Mouse (Mus musculus) layer of hippocampus, adult 18-20 months (tissue): ENCODE results near the gene Nyx. TPM values are rescaled to one million over a fixed set of nuclear protein-coding genes. Genes with fewer than 3 reads are reported as not detected.

Source experiments
- DNase-seq, 2 experiments: peaks; one replicate each; pipeline ENCODE4 v3.0.0; 2022; ENCODE audit warnings: low spot score in 2 of 2
- total RNA-seq, 2 experiments: library from RNA; stranded (reverse); gene quantifications; 2 replicates each; pipeline ENCODE4 v1.2.3; 2021

The Nyx gene
- total RNA-seq, 2 experiments from 2014 or later = 0.62 to 0.76 TPM

DNA sequence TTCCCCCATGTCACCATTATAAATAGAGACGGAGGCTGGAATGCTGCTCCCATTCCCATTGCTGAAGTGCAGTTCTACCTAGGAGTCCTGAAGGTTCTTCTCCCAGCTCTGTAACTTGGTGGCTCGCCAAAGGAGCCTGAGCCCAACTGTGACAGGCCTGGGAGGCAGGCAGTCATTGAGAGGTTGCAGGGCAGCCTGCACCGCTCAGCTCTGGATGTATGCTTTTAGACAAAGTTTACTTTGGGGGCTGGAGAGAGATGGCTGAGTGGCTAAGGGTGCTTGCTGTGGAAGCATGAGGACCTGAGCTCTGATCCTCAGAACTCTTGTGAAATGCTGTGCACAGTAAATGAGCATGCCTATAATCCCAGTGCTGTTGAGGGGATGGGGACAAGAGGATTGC, 25.0 kb downstream of the Nyx start:
- DNase-seq = no peak

GRCm38 (mm10) chrX:13492922-13493321, 27.0 kb downstream of the Nyx start:
- DNase-seq = no peak

GRCm38 (mm10) chrX:13494892-13495703, 29.2 kb downstream of the Nyx start:
- no peak for DNase-seq

DNA sequence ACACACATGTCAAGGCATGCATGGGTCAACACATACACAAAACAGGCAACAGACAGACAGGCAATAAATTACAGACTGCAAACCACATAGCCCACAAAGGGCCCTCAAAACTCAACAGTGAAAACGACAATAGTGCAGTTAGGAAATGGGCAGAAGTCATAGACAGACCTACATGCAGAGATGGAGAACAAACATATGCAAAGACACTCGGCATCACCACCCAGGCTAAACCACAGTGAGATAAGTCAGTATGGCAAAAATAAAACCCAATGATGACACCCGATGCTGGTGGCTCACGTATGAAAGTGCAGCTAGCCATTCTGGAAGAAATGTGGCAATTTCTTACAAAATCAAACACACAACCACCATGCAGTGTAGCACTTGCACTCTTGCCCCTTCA, 34.4 kb downstream of the Nyx start:
- no peak for DNase-seq

DNA sequence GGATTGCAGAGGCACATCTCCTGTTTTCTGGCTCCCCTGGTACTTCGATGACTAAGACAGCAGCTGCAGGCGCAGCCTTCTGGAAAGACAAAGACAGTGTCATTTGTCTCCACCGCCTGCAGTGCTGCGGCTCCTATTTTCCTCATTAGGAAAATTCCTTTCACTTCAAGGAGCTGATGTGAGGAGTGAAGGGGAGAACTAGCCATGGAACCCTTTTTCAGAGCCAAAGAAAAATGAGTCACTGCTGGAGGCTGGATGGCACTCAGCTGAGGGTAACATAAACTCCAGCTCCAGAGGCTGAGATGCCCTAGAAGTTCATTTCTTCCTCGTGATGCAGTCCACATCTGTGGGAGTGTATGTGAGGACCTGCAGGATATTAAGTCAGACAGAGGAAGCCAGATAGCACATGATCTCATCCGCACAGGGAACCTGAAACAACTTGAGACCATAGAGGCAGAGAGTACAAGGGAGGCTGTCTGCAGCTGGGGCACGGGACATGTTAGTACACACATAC, 37.0 kb downstream of the Nyx start:
- DNase-seq = peak in 1 of 2 experiments; percentile 13

DNA sequence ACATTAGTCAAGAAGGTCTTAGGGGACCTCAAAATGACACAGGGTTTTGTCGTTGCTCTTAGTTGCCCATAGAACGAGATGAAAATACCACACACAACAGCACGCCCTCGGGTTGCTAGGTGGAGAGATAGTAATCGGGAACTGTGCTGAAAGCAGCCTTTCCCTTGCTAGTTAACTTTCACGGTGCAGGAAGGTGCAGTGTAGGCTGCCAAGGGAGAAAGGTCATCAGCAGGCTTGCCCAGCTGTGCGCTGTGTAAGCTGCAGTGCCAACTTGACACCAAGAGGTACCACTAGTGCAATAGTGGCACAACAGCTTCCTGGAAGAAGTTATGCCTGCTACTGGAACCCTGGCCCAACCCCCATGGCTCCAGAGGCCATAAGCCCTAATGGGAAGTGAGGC, 38.5 kb downstream of the Nyx start:
- no peak for DNase-seq

- no peak for DNase-seq
These were observed 40.5 kb downstream of the Nyx start for GRCm38 (mm10) chrX:13506376-13506775.

DNA sequence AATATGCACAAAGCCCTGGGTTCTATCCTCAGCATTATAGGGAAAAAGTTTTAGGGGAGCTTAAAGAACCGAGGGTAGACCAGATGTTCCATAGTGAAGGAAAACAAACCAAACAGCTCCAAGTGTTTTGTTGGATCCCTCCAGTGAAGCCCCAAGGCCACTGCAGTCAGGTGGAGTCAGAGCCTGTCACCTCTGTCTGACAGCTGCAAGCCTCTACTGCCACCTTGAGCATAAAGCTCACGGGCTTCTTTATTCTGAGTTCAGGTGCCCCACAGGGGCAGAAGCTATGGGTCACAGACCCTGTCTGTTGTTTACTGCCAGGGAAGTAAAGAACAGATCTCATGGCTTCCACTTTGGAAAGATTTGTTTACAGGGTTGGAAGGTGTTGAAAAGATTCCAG, 47.2 kb downstream of the Nyx start:
- no peak for DNase-seq

GRCm38 (mm10) chrX:13513864-13514263, 48.0 kb downstream of the Nyx start:
- no peak for DNase-seq

DNA sequence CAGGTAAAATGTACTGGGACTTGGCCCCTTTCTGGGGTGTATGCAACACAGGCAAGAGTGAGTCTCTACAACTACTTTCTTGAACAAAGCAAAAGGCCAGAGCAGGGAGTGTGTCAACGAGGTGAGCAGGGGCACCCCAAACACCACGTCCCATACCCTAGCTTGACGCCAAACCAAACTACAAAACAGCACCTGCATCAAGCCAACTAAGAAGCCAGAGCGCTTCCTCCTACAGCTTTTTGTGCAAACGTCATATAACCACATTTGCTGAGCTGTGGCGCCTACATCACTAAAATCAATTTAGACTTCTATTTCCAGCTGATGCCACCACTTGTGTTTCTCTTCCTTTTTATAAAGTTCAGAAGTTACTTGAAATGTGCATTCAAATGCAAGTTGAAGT, 50.5 kb downstream of the Nyx start:
- DNase-seq = no peak

DNA sequence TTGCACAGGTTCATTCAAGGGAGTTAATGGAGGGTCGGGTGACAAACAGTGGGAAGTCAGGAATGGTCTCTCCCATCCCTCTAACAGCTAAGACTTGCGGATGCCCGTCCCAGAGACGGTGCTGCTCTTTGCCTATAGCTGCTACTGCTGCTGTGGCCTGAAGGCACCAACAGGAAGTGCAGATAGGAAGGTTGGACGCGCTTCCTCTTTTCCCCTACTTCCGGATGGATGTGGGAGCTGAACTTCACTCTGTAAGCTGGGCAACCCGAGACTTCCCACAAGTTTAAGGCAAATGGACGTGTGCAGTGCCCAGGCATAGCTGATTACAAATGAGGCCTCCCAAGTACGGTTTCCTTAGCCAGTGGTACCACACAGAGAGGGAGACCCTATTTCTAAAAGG, 52.1 kb downstream of the Nyx start:
- DNase-seq = no peak

DNA sequence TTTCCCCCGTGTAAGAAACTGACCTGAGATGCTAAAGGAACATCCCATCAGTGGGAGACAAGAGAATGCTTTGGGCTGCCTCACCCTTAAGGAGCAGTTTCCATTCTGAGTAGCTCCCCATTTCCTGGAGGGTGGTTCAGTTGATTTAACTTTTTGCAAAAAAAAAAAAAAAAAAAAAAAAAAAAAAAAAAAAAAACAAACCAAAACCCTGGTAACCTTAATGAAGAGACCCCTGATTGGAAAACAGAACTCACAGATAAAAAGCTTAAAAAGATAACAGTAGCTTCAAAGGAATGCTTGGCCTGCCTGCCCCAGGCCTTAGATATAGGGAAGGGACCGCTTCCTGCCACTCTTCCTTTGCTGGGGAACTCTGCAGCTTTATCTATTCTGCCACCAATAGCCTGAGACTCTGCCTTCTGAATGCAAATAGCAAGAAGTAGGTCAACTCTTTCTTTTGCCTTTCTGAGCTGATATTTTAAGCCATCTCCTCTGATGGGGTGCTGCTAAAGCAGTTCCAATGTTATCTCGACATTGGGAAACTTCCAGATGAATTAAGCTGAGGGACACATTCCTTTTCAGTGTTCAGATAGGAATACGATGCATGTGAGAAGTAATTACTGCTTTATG, 53.0 kb downstream of the Nyx start:
- peak in 1 of 2 experiments; percentile 14 for DNase-seq

DNA sequence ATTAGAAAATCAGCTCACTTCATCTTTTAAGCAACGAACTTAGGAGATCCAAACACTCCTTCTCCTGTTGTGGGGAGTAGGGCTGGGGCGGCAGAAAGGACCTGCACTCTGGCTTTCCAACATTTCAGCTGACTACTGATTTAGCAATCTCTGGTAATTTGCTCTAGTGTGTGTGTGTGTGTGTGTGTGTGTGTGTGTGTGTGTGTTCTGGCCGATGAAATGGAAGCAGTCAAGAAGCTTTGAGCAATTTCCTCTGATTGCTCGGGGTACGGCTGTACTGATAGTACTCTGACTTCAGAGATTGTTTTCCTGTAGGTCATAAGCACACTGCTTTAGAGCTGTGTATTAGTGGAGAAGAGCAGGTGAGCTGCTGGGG, 53.5 kb downstream of the Nyx start:
- no peak for DNase-seq

DNA sequence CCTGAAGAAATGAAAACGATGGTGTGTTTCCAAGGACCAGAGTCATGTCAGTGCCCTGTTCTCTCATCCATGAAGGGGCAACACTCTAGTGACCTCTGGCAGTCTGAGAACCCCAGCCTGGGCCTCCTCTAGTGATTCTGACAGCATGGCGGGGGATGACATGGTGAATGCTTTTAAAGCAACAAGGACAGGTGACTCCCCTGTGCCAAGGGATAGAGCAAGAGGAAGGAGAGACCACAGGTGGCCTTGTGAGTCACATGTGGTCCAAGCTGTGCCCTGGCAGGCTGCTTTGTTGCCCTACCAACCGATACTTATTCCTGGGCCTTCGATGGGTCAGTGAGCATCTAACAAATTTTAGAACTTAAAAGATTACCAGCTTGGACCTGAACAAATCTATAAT, 54.7 kb downstream of the Nyx start:
- DNase-seq = no peak

DNA sequence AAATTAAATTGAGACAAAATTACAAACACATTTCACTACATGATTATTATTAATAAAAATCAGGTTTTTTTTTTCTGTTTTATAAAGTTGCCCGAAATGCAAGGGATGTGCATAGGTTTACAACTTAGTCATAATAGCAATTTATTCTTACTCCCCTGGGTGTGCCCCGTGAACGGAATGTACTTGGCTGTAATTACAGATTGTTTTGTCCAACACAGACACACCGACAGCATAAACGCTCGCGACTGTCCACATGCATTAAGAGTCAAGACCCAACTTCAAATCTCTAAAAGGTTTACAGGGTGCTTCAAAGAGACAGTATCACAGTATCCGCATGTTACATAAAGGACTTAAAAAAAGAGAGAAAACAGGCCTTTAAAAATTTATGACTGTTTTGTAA, 55.4 kb downstream of the Nyx start:
- DNase-seq = no peak

Other genes with a start within 250 kb of the Nyx start
- gene Ddx3x, start 185.1 kb upstream of the Nyx start, total RNA-seq = 100 to 1,000 TPM; 144 to 220 TPM
- 10 to 100 TPM in 1 of 2 experiments, 1 to 10 TPM in 1; 9.2 to 22.3 TPM for gene Gpr34, start 166.0 kb downstream of the Nyx start, total RNA-seq
- not detected for gene Gpr82, start 195.3 kb downstream of the Nyx start, total RNA-seq